Mouse (Mus musculus) ES-E14 (cell line): ENCODE results near the gene Urgcp.

Experiments
- CHD2 ChIP-seq: IDR thresholded peaks from 2 replicates; pipeline ENCODE4 v1.6.1; 2014; ENCODE audit warnings: mild to moderate bottlenecking, low read depth, low read length, inconsistent platforms
- MAFK ChIP-seq: IDR thresholded peaks from 2 replicates; pipeline ENCODE4 v1.6.1; 2014; ENCODE audit warnings: mild to moderate bottlenecking, low read depth, low read length, inconsistent platforms; ENCODE audit not compliant: insufficient read depth

- TF ChIP-seq MAFK = no peak
- no peak for TF ChIP-seq CHD2
These were observed 79.6 kb downstream of the Urgcp start for GRCm38 (mm10) chr11:5682541-5682940.
